Mouse (Mus musculus): ENCODE data around the gene Plek. TPM values are rescaled to one million over a fixed set of nuclear protein-coding genes. Genes with fewer than 3 reads are reported as not detected.

The Plek gene
- total and polyA plus RNA-seq, 3 experiments: 166 to 354 (median 223) TPM

DNA sequence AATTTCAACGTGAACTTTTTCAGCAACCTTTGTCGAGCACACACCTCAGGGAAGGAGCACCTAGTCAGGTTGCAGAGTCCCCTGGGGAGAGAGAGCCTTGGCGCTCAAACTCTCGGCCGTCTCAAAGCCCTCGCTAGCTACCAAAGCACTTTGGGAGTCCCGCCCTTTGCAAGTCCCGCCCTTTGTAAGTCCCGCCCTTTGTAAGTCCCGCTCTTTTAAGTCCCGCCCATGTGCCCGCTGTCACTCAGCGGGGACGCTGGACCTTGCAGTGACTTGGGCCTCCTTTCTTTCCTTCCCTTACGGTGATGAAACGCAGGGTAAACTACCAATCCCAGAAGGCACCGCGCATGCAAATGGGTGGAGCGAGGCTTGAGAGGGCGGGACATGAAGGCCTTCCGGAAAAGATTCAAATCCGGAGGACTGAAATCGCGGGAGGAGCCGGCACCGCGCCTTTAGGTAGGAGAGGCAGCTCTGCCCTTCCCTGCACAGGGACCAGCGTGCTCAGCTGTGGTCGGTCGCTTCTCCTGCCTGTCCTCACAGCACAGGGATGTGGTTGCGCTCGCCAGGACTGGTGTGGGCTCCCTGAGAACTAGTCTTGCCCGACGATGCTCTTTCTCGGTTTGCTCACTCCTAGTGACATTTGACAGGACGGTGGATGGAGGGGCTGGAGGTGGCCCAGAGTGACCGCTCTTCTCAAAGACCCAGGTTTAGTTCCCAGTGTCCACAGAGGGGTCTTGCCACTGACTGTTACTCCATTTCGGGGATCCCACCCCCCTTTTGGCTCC lies 101.0 kb downstream of the Plek start, which contains the start of gene Fbxo48 (continued):
- peak; percentile 68 for TF ChIP-seq IRF4 (IDR thresholded peaks at IDR 0.05; ENCODE audit: low read depth, low read length)
- TF ChIP-seq JUN (IDR thresholded peaks at IDR 0.05; ENCODE audit: insufficient read depth, low read depth, low read length): no peak

DNA sequence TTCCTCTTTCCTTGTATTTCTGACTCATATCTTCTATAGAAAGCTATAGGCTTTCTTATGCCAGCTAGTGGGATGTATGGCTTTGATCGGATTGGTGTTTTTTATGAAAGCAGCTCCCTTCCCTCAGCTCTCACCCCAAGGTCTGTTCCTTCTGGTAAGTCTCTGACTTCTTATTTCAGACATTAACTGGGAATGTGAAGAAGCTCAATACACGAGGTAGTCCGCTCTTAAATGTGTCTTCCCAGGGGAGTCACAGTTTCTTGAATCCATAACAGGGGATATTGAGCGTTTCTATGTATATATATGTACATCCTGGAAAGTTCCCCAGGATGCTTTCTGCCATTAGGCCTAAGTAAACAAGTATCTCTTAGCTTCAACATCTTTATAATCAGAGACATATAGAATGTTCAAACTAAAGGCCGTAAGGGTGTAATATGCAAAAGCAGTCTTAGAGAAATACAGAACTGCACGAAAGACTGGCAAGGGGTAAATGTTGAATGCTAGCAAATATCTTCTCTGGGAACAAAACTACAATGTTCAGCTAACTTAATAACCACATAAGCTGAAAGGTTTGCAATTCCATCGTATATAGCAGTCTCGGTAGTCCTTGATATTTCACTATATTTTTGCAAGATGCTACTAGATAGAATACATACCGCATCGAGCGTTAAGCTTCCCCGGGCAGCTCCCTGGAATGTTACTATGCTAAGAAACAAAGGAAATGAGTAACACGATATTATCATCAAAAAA lies 101.8 kb downstream of the Plek start:
- no peaks in the 10 kb centered on the region for H3K9me3 ChIP-seq (replicated peaks; ENCODE audit: low read length)
- H3K79me2 ChIP-seq (replicated peaks; ENCODE audit: control insufficient read depth, extremely low read depth, insufficient read depth, poor library complexity, severe bottlenecking): peaks cover 9% of the 10 kb centered on the region
- peaks cover 0 to 6% of the 10 kb centered on the region in 2 experiments for H3K36me3 ChIP-seq (replicated peaks in 1 of 2; ENCODE audit: control insufficient read depth in 1 of 2, insufficient read depth in 1 of 2, low read length in 1 of 2)
- H3K27me3 ChIP-seq (replicated peaks): no peaks in the 10 kb centered on the region
- dilution Hi-C loops (cut with MboI; ENCODE audit: extremely low pct_ligation_motif_present, extremely low pct_unique_long_range_greater_than_20kb, low sequenced_read_pairs) (no loop called here), in situ Hi-C loops (cut with MboI; ENCODE audit: low pct_ligation_motif_present, low pct_unique_long_range_greater_than_20kb, low sequenced_read_pairs) (no loop called here)
- peak overlapping the region; percentile 99 for H3K4me2 ChIP-seq (ENCODE audit: insufficient read depth, low read depth, poor library complexity, severe bottlenecking)
- H3K9ac ChIP-seq (ENCODE audit: insufficient read depth, low read depth): peak overlapping the region; percentile 89
- no peak for TF ChIP-seq POLR2AphosphoS2 (IDR thresholded peaks at IDR 0.05; ENCODE audit: low read depth, low read length)
- TF ChIP-seq UBTF (IDR thresholded peaks at IDR 0.05; ENCODE audit: low read depth, low read length): no peak
- no peak for TF ChIP-seq MAFK (IDR thresholded peaks at IDR 0.05; ENCODE audit: insufficient replicate concordance, low read length)
- TF ChIP-seq ETS1 (conservative IDR thresholded peaks at IDR 0.05; ENCODE audit: low read depth, low read length): 0 out of 2 replicates have a peak, but pooled peaks have one; percentile 14
- no peak for TF ChIP-seq SMC3 (IDR thresholded peaks at IDR 0.05; ENCODE audit: low read depth, low read length)
- TF ChIP-seq ZC3H11A (IDR thresholded peaks at IDR 0.05; ENCODE audit: low read depth, low read length): no peak
- TF ChIP-seq ELF1 (IDR thresholded peaks at IDR 0.05; ENCODE audit: low read depth, low read length): no peak
- no peak for TF ChIP-seq KAT2A (IDR thresholded peaks at IDR 0.05; ENCODE audit: insufficient replicate concordance, low read length)
- no peak for TF ChIP-seq CTCF (conservative IDR thresholded peaks at IDR 0.05 in 1 of 2, IDR thresholded peaks at IDR 0.05 in 1 of 2; ENCODE audit: low read depth in 2 of 2, low read length in 2 of 2)
- peak; percentile 27; the same call in 1 of the 2 replicates for TF ChIP-seq EP300 (IDR thresholded peaks at IDR 0.05; ENCODE audit: low read length)
- no peak for TF ChIP-seq E2F4 (IDR thresholded peaks at IDR 0.05; ENCODE audit: insufficient replicate concordance, low read depth, low read length)
- TF ChIP-seq MAZ (IDR thresholded peaks at IDR 0.05; ENCODE audit: low read depth, low read length): no peak
- no peak for TF ChIP-seq NRF1 (IDR thresholded peaks at IDR 0.05; ENCODE audit: low read depth, low read length)
- no peak for TF ChIP-seq MAX (IDR thresholded peaks at IDR 0.05; ENCODE audit: low read length)
- 0 out of 2 replicates have a peak, but pooled peaks have one; percentile 14 for TF ChIP-seq CHD1 (IDR thresholded peaks at IDR 0.05; ENCODE audit: low read depth, low read length)
- TF ChIP-seq IRF4 (IDR thresholded peaks at IDR 0.05; ENCODE audit: low read depth, low read length): no peak
- no peak for TF ChIP-seq MXI1 (IDR thresholded peaks at IDR 0.05; ENCODE audit: low read depth, low read length)
- TF ChIP-seq TBP (conservative IDR thresholded peaks at IDR 0.05; ENCODE audit: low read depth, low read length): no peak
- no peak for TF ChIP-seq ZKSCAN1 (IDR thresholded peaks at IDR 0.05; ENCODE audit: borderline replicate concordance, low read depth, low read length)
- H3K4me1 ChIP-seq (ENCODE audit: control insufficient read depth in 1 of 2, insufficient read depth in 2 of 2): peaks cover 8 to 71% of the 10 kb centered on the region in 2 experiments
- H3K4me3 ChIP-seq (replicated peaks in 1 of 3; ENCODE audit: low read depth in 2 of 3, low read length in 2 of 3, poor library complexity in 1 of 3): peak overlapping the region; percentile 56 to 71 (median 56)
- DNase-seq (ENCODE audit: extremely low read depth): no peak
- no peak overlapping the region for H3K27ac ChIP-seq (ENCODE audit: insufficient read depth, low read depth)

All from CH12.LX (cell line).